Mouse (Mus musculus) kidney, adult 18-20 months (tissue): ENCODE measurements around the gene Timm22.
A peak's percentile ranks its signal among the peaks of the same experiment; 100 is the strongest.

Experiments used
- DNase-seq: peaks from one replicate; pipeline ENCODE4 v3.0.0; 2021

Timm22 gene

DNA sequence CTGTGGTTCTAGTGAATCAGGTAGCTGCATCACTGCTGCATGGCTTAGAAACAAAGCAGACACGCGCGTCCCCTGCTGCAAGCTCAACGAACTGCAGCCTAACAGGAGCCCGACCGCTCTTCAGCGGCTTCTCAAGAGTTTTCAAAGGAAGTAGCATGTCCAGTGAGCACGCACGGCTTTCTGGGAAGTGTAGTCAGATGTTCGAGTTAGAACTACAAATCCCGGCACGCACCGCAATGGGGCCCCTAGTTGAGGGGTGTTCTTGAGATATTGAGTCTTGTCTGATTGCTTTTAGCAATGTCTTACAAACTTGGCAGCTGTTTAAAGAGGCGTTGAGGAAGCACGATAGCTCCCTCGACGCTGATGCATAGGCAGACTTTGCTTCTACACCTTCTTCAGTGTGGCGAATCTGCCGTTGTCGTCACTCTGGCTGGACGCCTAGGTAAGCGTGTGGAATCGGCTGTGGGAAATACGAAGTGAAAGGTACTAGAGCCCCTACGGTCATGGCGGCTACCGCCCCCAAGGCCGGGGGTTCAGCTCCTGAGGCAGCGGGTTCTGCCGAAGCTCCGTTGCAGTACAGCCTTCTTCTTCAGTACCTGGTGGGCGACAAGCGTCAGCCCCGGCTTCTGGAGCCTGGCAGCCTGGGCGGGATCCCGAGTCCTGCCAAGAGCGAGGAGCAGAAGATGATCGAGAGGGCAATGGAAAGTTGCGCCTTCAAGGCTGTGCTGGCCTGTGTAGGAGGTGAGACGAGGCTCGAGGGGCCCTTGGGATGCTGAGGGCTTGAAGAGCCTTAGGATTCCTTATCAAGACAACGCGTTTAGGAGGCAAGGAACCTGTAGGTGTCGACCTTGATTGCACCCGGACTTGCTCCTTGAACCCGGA lies at the start of gene Timm22:
TSS of gene Timm22 (plus strand) at position 251 of the 882 bp plus-strand sequence.
- peak; percentile 97 for DNase-seq

DNA sequence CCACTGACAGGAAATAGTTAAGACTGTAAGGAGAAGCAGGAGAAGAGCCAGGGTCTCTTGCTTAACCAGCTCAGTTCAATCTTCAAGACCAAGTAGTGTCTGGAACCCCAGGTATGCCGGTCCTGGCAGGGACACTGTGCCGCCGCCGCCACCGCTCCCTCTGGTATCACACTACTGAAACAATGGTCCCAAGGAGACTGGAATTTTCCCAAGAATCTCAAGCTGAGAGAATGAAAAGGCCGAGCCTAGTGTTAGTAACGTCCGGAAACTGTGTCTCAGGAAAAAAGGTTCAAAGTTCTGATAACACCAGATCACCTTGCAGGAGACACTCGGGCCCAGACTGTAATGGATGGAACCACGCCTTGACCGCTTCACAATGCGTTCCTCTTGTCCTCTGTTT lies 49.3 kb upstream of the Timm22 start:
- DNase-seq: no peak

DNA sequence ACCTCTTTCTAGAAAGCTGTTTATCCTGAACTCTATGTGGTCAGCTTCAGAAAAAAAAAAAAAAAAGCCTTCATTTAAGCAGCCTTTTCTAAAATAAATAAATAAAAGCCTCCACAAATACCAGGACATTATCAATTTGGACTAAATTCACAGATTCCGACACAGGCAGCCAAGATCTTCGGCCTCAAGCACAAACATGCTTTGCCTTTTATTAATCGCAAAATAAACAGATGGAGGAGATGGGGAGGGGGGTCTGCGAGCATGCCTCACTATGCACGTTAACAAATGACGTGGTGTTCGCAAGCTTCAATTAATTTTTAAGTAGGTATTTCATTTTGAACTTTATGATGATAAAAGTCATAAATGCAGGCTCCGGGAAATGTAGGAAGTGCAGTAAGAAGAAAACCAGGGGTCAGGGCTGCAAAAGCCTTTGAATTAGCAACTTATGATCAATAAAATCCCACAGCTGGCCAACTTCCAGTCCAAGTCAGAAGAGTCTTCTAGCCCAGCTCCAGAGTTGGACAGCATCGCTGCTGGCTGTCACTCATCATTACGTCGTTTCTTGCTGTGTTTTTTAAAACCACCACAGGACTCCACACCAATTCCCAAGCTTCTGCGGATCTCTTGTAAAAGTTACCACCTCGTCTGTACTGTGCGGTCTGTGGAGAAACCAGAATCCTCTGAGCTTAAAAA lies 48.0 kb upstream of the Timm22 start:
- DNase-seq: no peak

DNA sequence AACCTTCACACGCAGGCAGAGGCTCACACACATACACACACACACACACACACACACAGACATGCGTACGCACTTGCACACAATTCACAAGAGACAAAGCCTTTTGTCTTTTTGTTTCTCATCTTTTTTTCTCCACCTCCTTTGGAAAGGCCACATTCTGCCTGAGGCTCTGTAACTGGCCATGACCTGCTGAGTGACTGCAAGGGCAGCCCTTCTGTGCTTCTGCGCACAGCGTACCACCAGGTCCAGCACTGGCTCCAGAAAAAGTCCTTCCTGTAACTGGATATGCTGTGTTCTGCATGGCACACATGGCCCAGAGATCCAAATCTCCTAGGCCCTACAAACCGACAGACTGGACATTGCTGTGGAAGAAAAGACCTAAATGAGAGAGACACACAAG lies 46.5 kb upstream of the Timm22 start:
- no peak for DNase-seq

DNA sequence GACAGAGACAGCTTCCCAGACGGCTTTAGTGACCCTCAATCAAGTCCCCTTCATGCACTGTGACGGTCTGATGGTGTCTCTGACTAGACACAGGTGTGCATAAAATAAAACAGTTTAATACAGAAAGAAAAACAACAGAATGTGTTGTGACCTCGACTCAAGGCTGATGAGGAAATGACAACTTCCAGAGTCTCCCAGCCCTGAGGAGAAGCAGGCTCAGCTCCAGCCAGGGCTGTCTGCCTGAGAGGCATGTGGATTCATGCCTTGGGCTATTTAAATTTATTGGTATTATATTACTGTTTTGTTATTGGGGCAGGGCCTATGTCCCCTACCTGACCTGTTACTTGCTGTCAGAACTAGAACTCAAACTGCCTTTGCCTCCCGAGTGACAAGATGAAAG lies 45.3 kb upstream of the Timm22 start:
- no peak for DNase-seq

DNA sequence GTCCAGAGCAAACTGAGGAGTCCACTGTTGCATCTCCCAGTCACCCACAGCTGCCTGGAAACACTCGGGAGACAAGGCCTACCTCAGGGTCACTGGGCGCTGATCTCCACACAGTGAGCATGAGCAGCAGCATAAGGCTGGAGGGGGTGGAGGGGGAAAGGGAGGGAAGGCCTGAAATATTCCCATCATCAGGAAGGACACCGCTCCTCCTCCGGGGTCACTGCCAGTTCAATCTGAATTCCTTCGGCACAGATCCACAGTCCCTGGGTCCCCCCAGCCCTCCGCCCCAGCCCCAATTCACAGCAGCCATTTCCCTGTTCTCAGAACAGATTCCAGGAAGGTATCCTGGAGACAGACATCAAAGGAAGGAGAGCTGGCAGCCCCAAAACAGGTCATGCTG lies 43.6 kb upstream of the Timm22 start:
- no peak for DNase-seq

DNA sequence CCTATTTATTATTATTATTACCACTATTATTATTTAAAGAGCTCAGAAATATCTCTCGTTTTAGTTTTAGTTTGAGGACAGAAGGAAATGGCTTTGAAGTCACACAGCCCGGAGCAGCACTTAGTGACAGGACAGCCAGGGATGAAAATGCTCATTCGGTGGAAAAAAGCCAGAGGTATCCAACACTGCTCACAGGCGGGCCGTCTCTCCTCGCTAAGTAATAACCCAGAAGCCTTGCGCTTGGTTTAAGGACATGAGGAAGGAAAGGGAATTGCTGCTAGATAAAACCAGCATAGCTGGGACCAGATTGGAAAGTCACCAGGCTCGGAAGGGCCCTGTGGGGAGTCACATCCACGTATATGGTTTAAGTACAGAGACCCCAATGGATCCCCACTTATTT lies 43.1 kb upstream of the Timm22 start:
- DNase-seq: no peak

DNA sequence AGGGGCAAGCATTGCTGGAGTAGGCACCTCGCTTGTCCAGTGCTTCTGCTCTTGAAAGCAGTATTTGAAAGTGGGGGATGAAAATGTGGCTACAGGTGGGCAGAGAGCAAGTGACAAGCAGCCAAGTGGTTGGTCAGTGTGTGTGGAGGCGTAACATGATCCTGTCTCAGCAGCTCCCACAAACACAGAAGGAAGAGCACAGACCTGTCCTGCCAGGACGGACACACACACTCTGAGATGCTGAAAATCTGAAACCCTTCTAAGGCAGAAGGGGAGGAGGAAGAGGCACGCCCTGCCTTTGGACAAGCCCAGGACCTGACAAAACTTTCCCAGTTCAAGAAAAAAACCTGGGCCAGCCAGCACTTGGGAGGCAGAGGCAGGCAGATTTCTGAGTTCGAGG lies 42.7 kb upstream of the Timm22 start:
- DNase-seq: no peak

DNA sequence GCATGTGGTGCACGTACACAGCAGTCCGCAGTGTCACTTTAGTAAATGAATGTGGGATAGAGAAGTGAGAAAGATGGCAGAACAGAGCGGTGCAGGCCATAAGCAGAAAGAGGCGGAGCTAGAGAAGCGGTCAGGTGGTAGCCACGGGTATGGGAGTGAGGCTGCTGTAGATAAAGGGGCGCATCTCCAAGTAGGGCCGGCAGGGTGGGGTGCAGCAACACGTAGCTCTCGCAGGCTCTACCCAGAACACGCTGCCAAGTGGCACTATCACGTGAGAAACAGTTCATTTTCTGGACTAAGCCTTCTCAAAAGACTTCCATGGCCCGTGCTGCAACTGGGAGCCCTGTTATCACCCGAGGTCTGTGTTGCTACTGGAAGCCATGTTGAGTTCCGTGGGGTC lies 40.0 kb upstream of the Timm22 start:
- DNase-seq: no peak

DNA sequence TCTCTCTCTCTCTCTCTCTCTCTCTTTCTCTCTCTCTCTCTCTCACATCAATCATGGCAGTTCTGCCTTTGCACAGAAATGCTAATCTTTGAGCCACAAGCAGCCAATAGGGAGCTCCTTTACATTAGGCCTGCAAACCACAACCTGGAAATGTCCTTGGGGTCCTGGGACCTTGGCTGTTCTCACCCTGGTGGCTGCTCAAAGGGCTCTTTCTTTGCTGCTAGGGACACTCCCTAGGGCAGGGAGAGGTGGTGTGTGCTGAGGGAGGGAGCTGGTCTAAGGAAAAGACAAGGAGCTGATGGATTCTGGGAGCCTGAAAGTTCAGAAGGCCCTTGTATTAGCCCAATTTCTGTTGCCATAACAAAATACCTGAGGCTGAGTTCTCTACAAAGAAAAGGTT lies 36.3 kb upstream of the Timm22 start:
- DNase-seq: no peak

DNA sequence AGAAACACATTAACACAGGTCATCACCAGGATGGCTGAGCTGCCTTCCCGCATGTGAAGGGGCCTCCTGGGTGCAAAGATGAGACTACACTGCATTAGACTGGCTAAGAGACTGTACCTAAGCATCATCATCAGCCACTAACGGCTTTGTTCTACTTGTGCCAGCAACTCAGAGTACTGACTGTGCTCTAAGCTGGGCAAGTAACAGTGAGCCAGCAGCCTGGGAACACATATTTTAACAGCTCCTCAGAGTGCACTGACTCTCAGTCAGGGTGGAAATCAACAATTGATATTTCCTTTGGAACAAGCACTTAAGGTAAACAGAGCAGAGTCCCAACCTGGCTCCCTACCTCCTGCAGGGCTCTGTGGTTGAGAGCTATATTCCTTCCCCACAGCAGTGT lies 34.6 kb upstream of the Timm22 start:
- DNase-seq: no peak

DNA sequence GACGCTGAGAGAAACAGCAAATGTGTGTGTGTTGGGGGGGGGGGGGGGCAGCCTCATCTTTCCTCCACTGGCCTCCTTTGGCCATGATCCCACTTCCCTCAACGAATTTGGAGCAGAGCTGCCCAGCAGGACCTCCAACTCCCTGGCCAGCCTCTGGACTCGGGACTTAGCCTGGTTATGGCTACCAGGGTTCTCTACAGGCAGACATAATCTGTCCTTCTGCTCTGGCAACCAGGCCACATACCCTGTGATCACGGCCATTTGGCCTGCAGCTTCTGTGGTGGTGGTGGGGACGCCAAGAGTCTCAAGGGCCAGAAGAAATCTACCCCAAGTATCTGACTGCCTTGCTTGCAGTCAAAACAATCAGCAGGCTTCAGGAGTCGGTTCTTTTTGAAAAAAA lies 34.2 kb upstream of the Timm22 start:
- DNase-seq: no peak

DNA sequence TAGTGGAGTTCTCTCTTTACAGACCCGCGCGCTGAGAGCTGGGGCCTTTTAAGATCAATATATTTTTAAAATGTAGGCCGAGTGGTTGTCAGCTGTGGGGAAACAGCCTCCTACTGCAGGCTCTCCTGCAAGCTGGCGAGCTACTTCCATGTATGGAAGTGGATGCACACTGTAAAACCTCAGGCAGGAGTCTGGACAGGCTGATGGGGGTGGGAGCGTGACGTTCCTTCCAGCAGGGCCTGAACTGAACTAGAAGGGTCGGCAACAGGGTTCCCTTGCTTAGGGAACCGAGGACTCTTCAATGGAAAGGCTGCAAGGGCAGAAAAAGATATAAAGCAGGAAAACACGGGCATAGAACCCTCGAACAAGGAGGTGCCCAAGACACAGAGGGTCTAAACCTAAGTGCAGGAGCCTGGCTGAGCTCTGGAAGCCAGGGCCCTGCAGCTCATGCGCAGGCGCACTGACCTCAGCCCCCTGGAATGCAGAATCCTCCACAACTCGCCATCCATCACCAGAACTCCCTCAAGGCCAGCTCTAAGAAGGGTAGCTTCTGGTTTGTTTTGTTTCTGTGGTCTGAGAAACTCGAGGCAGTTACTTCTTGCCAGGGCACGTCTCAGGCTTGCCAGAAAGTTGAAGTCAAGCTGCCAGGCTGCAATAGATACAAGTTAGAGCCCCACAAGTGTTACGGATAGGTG lies 32.1 kb upstream of the Timm22 start:
- peak; percentile 67 for DNase-seq

DNA sequence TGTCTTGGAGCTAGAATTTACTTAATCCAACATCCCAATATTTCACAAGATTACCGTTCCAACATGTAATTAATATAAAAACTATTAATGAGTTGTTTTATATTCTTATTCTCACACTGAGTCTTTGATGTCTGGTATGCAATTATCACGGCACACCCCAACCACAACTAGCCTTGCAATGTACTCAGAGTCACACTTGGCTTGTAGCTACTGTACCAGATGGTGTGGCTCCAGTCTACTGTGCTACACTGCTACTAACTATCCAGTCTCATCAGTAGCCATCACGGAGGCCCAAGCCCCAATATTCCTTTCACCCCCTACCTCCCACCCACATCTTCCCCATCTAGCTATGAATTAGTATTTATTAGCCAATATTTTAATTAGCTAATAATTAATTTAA lies 30.3 kb upstream of the Timm22 start:
- DNase-seq: no peak

DNA sequence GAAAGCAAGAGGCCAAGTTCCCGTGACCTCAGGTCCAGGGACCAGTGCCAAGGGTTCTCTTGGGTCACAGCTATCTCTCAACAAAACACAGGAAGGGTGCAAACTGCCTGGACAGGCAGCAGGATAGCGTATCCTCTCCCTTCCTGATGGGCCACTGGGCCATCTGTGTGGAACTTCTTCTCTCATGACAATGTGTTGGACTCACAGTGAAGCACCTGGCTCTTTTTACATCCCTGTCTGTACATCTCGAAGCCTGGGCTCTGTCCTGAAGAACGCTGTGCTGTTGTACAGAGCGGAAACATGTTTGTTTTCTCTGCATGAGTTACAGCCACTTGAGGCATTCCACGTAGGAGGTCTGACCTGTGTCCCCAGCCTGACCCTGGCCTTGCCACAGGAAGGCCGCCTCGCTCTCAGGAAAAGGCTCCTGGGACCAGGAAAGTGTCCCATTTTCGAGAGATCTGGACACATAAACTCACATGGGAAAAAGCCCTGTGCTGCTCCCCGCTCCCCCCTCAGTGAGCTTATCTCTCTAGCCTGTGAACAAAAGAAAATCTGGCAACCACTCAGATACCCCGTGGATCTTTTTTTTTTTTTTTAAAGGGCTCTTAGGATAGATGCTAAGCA lies 26.7 kb upstream of the Timm22 start:
- DNase-seq: peak; percentile 74

DNA sequence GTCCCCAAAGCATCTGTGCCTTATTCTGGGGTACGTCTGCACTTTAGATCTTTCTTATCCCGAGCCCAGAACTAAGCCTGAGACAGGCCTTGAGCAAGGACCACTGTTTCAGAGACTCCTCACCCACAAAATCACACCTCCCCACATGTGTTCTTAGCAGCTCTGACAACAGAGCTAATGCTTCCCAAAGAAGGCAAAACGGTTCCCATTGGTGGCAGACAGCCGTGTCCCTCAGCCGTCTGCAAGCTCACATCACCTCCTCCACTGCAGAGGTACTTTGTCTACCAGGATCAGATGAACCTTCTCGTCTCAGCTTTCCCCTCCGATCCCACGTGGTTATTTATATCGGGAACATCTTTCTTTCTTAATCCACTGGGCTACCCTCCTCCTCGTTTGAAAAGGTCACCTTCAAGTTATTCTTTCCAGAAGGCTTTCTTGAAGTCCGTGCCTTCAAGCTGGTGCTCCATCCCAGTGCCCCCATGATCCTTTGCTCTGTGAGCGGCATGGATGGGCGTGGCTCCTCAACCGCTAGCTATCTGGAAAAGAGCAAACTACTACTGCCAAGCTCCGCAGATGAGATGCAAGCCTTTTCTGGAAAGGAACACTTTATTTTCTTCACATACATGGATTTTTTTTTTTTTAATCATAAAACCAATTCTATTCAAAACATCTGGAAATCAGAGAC lies 25.4 kb upstream of the Timm22 start:
- no peak for DNase-seq

DNA sequence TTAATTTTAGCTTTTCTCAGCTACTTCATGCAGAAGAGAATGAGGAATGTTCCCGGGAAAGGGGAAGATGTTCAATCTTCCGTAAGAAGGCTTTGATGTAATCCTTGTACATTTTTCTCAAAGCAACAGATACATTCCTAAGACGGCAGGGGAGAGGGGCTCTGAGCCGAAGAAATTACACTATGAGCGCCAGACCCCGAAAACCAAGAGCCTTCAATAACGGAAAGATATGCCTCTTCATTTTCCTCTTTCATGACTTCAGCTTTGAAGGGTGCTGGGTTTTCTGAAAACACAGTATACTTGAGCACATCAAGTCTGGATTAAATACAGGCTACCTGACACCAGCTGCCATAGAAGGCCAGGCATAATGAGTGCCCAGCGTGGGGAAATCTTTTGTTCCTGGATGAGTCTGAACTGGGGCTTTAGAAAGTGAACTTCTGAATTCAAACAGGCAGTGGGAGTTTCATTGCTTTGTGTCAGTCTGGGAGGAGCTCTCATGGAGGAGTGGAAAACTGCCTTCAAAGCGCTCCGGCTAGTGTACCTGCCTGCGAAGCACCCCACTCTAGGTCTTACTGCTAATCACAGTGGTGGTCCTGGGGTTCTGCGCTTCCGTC lies 23.9 kb upstream of the Timm22 start:
- DNase-seq: no peak

DNA sequence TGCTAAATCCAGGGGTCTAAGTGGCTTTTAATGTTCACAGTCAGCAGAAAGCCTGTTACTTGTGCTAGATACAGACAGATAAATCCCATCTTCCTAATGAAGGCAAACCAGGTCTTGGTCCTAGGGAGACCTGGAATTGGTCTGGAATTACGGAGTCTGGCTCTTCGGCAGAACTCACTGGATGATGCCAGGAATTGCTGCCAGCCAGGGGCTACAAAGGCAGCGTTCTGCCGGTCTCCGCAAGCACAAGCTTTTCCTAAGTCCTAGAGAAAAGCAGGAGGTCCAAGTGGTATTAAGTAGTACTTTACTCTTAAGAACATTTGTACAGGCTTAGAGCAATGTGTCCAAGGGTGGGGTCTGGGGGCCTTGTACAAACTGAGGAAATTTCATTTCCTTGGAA lies 22.4 kb upstream of the Timm22 start:
- no peak for DNase-seq

DNA sequence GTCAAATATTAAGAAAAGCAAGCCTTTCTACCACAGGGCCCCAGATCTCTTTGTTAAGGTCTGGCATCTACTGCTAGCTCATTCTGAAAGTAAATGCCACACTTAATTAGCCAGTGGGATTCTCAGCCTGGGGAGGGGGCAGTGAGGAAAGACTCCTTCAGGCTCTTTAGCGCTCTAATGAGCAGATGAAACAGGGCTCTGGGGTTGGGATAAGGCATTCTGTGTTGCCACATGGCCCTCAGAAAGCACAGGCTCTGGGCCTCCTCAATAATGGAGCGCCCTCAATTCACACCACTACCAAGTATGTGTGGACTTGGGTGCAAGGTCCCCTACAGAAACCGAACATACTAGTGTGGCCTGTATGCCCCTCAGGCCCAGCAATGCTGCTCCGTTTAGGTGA lies 21.7 kb upstream of the Timm22 start:
- no peak for DNase-seq

DNA sequence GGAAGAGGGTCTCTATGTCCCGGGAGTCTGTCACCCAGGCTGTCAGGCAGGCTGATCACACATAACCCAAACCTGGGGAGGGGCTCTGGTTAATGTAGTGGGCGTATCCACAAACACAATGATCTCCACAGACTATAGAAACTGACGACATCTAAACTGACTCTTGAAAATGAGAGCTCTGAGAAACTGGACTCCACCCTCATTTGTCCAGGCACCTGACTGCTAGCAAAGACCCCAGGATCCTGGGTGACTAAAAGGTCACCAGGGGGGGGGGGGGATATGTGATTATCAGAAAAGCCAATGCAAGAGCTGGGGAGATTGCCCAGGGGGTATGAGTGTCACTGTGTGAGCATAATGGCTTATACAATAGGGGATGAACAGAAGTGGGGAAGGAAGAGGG lies 21.0 kb upstream of the Timm22 start:
- DNase-seq: no peak

DNA sequence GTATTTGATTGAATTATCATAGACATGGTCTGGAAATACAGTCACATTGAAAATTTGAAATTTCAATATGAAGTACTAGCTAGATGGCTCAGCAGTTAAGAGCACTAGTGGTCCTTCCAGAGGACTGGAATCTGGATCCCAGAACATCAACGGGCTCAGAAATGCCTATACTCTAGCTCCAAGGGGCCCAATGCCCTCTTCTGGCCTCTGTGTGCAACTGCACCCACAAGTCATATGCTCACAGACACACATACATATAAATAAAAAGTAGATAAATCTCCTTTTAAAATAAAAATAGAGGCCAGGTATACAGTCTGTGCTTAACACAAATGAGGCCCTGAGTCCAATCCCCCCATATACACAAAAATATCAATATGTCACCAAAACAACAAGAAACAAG lies 19.7 kb upstream of the Timm22 start:
- DNase-seq: no peak

DNA sequence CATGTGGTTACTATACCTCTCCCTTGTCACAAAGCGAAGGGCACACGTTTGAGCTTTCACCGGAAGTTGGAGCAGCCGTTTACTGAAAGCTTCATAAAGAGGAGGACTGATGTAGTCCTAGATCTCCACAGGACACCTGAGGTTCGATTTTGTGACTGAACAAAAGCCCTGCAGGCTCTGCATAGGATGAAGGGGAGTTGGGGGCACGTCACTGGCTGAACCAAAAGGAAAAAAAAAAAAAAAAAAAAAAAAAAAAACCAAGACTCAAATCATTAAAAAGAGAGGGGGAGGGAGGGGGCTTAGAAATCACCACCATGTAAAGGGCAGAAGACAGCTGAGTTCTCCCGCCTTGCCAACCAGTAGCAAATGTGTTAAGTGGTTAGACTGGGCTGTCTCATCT lies 18.0 kb upstream of the Timm22 start:
- no peak for DNase-seq
